Mouse (Mus musculus): Measurements from ENCODE around the gene Rab11fip4. TPM values are rescaled to one million over a fixed set of nuclear protein-coding genes. Genes with fewer than 3 reads are reported as not detected.

Gene Rab11fip4
- polyA plus RNA-seq, 1 experiment from 2014 or later, result 1.3 TPM

DNA sequence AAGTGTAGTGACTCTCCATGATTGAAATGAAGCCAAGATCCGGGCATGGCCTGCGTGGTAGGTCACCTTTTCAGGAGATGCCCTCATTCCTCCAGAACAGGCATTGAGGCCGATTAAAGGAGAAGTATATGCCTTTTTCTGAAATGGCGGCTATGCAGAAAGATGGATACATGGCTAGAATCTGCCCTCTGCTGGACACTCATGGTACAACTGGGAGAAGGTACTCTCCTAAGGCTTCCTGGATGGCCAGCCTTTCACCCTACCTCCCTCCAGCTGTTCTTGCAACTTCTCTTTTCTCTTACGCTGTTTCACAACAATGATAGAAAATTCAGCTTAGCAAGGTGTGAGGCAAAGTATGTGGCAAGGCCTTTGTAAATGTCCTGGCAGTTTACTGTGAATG is 13.3 kb upstream of the Rab11fip4 start:
- Histone ChIP-seq H3K27ac (ENCODE audit: low read length) (no peak overlapping the region), H3K4me1 (ENCODE audit: control insufficient read depth, insufficient read depth, low read length) (no peaks in the 10 kb centered on the region), H3K4me2 (ENCODE audit: low read depth, low read length) (no peak overlapping the region), H3K4me3 (ENCODE audit: low read length) (no peak overlapping the region), H3K27me3 (replicated peaks; ENCODE audit: control insufficient read depth, insufficient read depth, low read length) (no peaks in the 10 kb centered on the region), H3K36me3 (ENCODE audit: control insufficient read depth, insufficient read depth, low read length) (no peaks in the 10 kb centered on the region), H3K9me3 (ENCODE audit: control insufficient read depth, low read length) (no peaks in the 10 kb centered on the region), H3K9ac (ENCODE audit: low read depth, low read length) (no peak overlapping the region)
- 50% methylated on average over 5 of the region's 5 CpGs for WGBS
- ATAC-seq, result no peak

DNA sequence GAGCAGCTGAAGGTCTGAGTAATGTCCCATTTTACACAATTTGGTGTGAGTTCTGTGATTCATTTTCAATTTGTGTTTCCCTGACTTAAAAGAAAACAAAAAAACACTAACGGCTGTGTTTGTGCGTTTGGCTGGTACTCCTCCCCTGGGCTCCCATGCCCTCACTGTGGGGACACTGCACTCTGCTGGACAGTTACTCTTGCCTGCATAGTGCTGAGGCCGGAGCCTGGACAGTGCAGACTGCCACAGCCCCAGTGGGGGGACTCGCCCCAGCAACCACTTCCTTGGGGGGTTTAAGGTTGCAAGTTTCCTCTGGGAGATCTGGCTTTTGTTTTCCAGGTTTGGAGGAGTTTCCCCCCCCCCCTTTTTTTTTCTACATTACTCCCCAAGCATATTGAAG is 10.4 kb upstream of the Rab11fip4 start:
- no peak for ATAC-seq

DNA sequence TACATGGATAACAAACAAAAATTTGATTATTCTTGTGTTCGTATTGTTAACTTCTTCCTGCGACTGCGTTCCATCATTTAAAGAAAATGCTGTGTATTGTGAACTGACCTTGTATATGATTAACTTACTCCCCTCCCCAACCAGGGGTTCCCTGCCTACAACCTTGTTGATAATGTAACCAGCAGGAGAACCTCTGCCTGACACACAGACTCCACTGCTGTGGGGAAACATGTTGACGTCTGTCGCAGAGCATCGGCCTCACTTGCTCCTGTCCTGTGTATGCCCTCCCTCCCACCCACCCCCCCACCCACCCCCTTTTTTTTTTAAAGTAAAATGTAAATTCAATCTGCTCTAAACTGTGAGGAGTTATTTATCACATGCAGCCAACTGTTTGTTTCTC is 9.8 kb upstream of the Rab11fip4 start:
- WGBS, result 52% methylated on average over 6 of the region's 6 CpGs
- Histone ChIP-seq H3K4me2 (ENCODE audit: low read depth, low read length) (no peak overlapping the region), H3K4me1 (ENCODE audit: control insufficient read depth, insufficient read depth, low read length) (no peaks in the 10 kb centered on the region), H3K27ac (ENCODE audit: low read length) (no peak overlapping the region), H3K27me3 (replicated peaks; ENCODE audit: control insufficient read depth, insufficient read depth, low read length) (no peaks in the 10 kb centered on the region), H3K36me3 (ENCODE audit: control insufficient read depth, insufficient read depth, low read length) (no peaks in the 10 kb centered on the region), H3K9me3 (ENCODE audit: control insufficient read depth, low read length) (no peaks in the 10 kb centered on the region), H3K4me3 (ENCODE audit: low read length) (no peak overlapping the region), H3K9ac (ENCODE audit: low read depth, low read length) (no peak overlapping the region)
- no peak for ATAC-seq

More for the DNA sequence above, 10.4 kb upstream of the Rab11fip4 start:
- Histone ChIP-seq H3K9ac (ENCODE audit: low read depth, low read length) (no peak overlapping the region), H3K36me3 (ENCODE audit: control insufficient read depth, insufficient read depth, low read length) (no peaks in the 10 kb centered on the region), H3K4me3 (ENCODE audit: low read length) (no peak overlapping the region), H3K4me1 (ENCODE audit: control insufficient read depth, insufficient read depth, low read length) (no peaks in the 10 kb centered on the region), H3K27ac (ENCODE audit: low read length) (no peak overlapping the region), H3K9me3 (ENCODE audit: control insufficient read depth, low read length) (no peaks in the 10 kb centered on the region), H3K4me2 (ENCODE audit: low read depth, low read length) (no peak overlapping the region), H3K27me3 (replicated peaks; ENCODE audit: control insufficient read depth, insufficient read depth, low read length) (no peaks in the 10 kb centered on the region)
- WGBS, result 55% methylated on average over 4 of the region's 4 CpGs

- Histone ChIP-seq H3K9ac (ENCODE audit: low read depth, low read length) (no peak overlapping the region), H3K27ac (ENCODE audit: low read length) (no peak overlapping the region), H3K36me3 (ENCODE audit: control insufficient read depth, insufficient read depth, low read length) (no peaks in the 10 kb centered on the region), H3K4me1 (ENCODE audit: control insufficient read depth, insufficient read depth, low read length) (no peaks in the 10 kb centered on the region), H3K27me3 (replicated peaks; ENCODE audit: control insufficient read depth, insufficient read depth, low read length) (peaks cover 8% of the 10 kb centered on the region; the same call in 1 of the 2 replicates), H3K4me2 (ENCODE audit: low read depth, low read length) (no peak overlapping the region), H3K4me3 (ENCODE audit: low read length) (no peak overlapping the region), H3K9me3 (ENCODE audit: control insufficient read depth, low read length) (no peaks in the 10 kb centered on the region)
- no peak for ATAC-seq
- WGBS, result 9% methylated on average over 5 of the region's 5 CpGs
These were observed 6.8 kb upstream of the Rab11fip4 start for GRCm38 (mm10) chr11:79584191-79584590.

DNA sequence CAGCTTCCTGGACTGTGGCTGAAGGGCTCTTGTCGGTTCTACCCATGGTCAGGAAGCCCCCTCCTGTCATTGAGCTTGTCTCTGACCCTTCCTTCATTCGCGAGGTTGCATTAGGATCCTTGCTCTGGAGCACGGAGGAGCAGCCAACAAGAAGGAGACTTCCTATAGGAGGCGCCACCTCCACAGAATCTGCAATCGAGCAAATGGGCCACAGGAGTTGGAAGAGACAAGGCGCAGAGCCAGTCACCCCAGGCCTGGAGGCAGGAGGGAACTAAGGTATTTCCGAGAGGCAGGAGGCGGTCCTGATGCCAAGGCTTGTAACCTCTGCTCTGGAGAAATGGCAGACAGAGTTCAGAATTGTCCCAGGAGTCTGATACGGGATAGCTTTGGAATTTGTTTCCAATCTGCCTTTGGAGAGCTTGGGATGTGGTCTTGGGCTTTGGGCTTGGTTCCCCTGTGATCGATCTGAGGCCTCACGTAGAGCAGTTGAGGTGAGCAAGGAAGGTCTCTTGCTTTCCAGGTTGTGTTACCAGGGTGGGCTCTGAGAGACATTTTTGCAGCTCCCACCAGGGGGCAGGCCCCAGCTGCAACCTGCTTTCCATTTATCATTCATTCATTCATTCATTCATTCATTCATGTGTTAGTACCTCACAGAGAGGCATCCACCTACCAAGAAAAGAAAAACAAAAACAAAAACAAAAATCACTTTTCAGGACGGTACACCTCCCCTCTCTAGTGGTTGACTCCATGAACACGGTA is 1.5 kb upstream of the Rab11fip4 start:
- Histone ChIP-seq H3K4me1 (ENCODE audit: control insufficient read depth, insufficient read depth, low read length) (peaks cover 5% of the 10 kb centered on the region), H3K9me3 (ENCODE audit: control insufficient read depth, low read length) (no peaks in the 10 kb centered on the region), H3K27me3 (replicated peaks; ENCODE audit: control insufficient read depth, insufficient read depth, low read length) (peaks cover 48% of the 10 kb centered on the region), H3K4me2 (ENCODE audit: low read depth, low read length) (no peak overlapping the region), H3K36me3 (ENCODE audit: control insufficient read depth, insufficient read depth, low read length) (no peaks in the 10 kb centered on the region), H3K9ac (ENCODE audit: low read depth, low read length) (no peak overlapping the region), H3K4me3 (ENCODE audit: low read length) (no peak overlapping the region), H3K27ac (ENCODE audit: low read length) (no peak overlapping the region)
- no peak for ATAC-seq
- WGBS, result 53% methylated on average over 14 of the region's 14 CpGs

- Histone ChIP-seq H3K36me3 (ENCODE audit: control insufficient read depth, insufficient read depth, low read length) (no peaks in the 10 kb centered on the region), H3K9ac (ENCODE audit: low read depth, low read length) (peak overlapping the region; percentile 55; the same call in 1 of the 2 replicates), H3K4me3 (ENCODE audit: low read length) (peak overlapping the region; percentile 63), H3K27ac (ENCODE audit: low read length) (no peak overlapping the region), H3K4me2 (ENCODE audit: low read depth, low read length) (peak overlapping the region; percentile 97), H3K27me3 (replicated peaks; ENCODE audit: control insufficient read depth, insufficient read depth, low read length) (peaks cover 48% of the 10 kb centered on the region), H3K9me3 (ENCODE audit: control insufficient read depth, low read length) (no peaks in the 10 kb centered on the region), H3K4me1 (ENCODE audit: control insufficient read depth, insufficient read depth, low read length) (peaks cover 5% of the 10 kb centered on the region)
- 38% methylated on average over 5 of the region's 5 CpGs for WGBS
- 0 out of 2 replicates have a peak, but pooled peaks have one; percentile 26 for ATAC-seq
These were observed 571 bp downstream of the Rab11fip4 start for GRCm38 (mm10) chr11:79591591-79591975.

DNA sequence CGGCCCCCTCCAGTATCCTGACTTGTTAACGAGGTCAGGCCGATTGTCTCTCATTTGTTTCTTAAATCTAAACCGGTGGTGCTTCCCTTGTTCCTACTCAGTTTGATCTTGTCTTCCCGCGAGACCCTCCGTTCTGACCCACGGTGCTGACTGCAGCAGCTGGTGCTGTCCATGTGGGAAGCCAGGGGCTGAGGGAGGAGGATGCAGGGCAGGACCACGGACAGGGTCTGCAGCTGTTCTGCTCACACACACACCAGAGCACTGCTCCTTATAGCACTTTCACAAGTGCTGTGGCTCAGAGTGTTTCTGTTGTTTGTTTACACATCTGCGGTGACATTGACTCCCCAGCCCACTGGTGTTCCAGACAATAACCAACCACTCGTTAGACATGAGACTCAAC is 2.5 kb downstream of the Rab11fip4 start:
- H3K4me3 ChIP-seq (ENCODE audit: low read length), result no peak overlapping the region
- H3K9ac ChIP-seq (ENCODE audit: low read depth, low read length), result no peak overlapping the region
- H3K4me1 ChIP-seq (ENCODE audit: control insufficient read depth, insufficient read depth, low read length), result peaks cover 5% of the 10 kb centered on the region
- no peaks in the 10 kb centered on the region for H3K36me3 ChIP-seq (ENCODE audit: control insufficient read depth, insufficient read depth, low read length)
- no peak overlapping the region for H3K4me2 ChIP-seq (ENCODE audit: low read depth, low read length)
- WGBS, result 30% methylated on average over 11 of the region's 11 CpGs
- H3K9me3 ChIP-seq (ENCODE audit: control insufficient read depth, low read length), result no peaks in the 10 kb centered on the region
- no peak overlapping the region for H3K27ac ChIP-seq (ENCODE audit: low read length)
- no peak for ATAC-seq
- H3K27me3 ChIP-seq (replicated peaks; ENCODE audit: control insufficient read depth, insufficient read depth, low read length), result peaks cover 47% of the 10 kb centered on the region

DNA sequence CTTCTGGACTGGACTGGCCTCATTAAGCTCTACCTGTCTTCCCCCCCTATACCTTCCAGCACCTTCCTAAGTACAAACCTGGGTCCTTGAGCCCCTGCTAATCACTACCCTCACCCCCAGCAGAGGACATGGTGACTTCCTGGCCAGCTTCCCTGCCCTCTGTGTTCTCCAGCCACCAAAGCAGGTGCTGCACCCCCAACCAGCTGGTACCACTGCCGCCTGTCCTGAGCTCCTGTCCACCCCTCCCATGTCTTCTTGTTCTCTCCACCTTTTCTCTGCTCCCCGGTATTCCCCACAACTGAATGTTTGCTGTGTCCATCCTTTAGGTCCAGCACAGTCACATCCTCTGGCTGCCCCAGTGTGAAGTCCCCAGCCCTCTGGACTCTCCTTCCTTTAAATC is 19.4 kb downstream of the Rab11fip4 start:
- peak overlapping the region; percentile 3; the same call in 1 of the 2 replicates for H3K27ac ChIP-seq (ENCODE audit: low read length)
- peaks cover 14% of the 10 kb centered on the region for H3K4me1 ChIP-seq (ENCODE audit: control insufficient read depth, insufficient read depth, low read length)
- H3K36me3 ChIP-seq (ENCODE audit: control insufficient read depth, insufficient read depth, low read length), result no peaks in the 10 kb centered on the region
- H3K4me2 ChIP-seq (ENCODE audit: low read depth, low read length), result no peak overlapping the region
- H3K4me3 ChIP-seq (ENCODE audit: low read length), result no peak overlapping the region
- peak overlapping the region; percentile 24; the same call in 1 of the 2 replicates for H3K9ac ChIP-seq (ENCODE audit: low read depth, low read length)
- no peak for ATAC-seq
- no peaks in the 10 kb centered on the region for H3K27me3 ChIP-seq (replicated peaks; ENCODE audit: control insufficient read depth, insufficient read depth, low read length)
- H3K9me3 ChIP-seq (ENCODE audit: control insufficient read depth, low read length), result no peaks in the 10 kb centered on the region
- WGBS, result 51% methylated on average over 2 of the region's 2 CpGs

- ATAC-seq, result peak; percentile 56; the same call in 1 of the 2 replicates
- H3K27me3 ChIP-seq (replicated peaks; ENCODE audit: control insufficient read depth, insufficient read depth, low read length), result no peaks in the 10 kb centered on the region
- no peak overlapping the region for H3K4me2 ChIP-seq (ENCODE audit: low read depth, low read length)
- 11% methylated on average over 13 of the region's 13 CpGs for WGBS
- H3K9me3 ChIP-seq (ENCODE audit: control insufficient read depth, low read length), result no peaks in the 10 kb centered on the region
- H3K36me3 ChIP-seq (ENCODE audit: control insufficient read depth, insufficient read depth, low read length), result no peaks in the 10 kb centered on the region
- H3K4me1 ChIP-seq (ENCODE audit: control insufficient read depth, insufficient read depth, low read length), result peaks cover 14% of the 10 kb centered on the region
- H3K27ac ChIP-seq (ENCODE audit: low read length), result peak overlapping the region; percentile 3
- peak overlapping the region; percentile 24; the same call in 1 of the 2 replicates for H3K9ac ChIP-seq (ENCODE audit: low read depth, low read length)
- no peak overlapping the region for H3K4me3 ChIP-seq (ENCODE audit: low read length)
These were observed 20.1 kb downstream of the Rab11fip4 start for GRCm38 (mm10) chr11:79611011-79611666.

All from intestine, embryonic 16.5 days (tissue).